Mouse (Mus musculus) liver, embryonic 15.5 days (tissue): Measurements from ENCODE around the gene Slf2. TPM values are rescaled to one million over a fixed set of nuclear protein-coding genes. Genes with fewer than 3 reads are reported as not detected.

Experiments
- ATAC-seq: fragments of 200-750 bp; cut with Nextera tagmentation; 2 replicates; pipeline ENCODE4 v1.8.0; 2017; ENCODE audit warnings: moderate number of reproducible peaks, mild to moderate bottlenecking, moderate library complexity; ENCODE audit not compliant: insufficient read depth
- H3K27ac ChIP-seq: fragments of 300-500 bp; sonication (generic); replicated peaks from 2 replicates; pipeline ENCODE4 v1.5.1; 2015; ENCODE audit warnings: mild to moderate bottlenecking, inconsistent platforms
- H3K27me3 ChIP-seq: fragments of 300-500 bp; sonication (generic); 2 replicates; pipeline ENCODE4 v1.6.1; 2015; ENCODE audit warnings: mild to moderate bottlenecking, inconsistent platforms
- H3K36me3 ChIP-seq: fragments of 300-500 bp; sonication (generic); replicated peaks from 2 replicates; pipeline ENCODE4 v1.6.1; 2015; ENCODE audit warnings: moderate library complexity, mild to moderate bottlenecking, inconsistent platforms
- H3K4me1 ChIP-seq: fragments of 300-500 bp; sonication (generic); replicated peaks from 2 replicates; pipeline ENCODE4 v1.6.1; 2015; ENCODE audit warnings: inconsistent platforms
- H3K4me2 ChIP-seq: fragments of 300-500 bp; sonication (generic); 2 replicates; pipeline ENCODE4 v1.6.1; 2015; ENCODE audit warnings: moderate library complexity, mild to moderate bottlenecking, inconsistent platforms
- H3K4me3 ChIP-seq: fragments of 300-500 bp; sonication (generic); replicated peaks from 2 replicates; pipeline ENCODE4 v1.5.1; 2015; ENCODE audit warnings: mild to moderate bottlenecking, inconsistent platforms
- H3K9ac ChIP-seq: fragments of 300-500 bp; sonication (generic); 2 replicates; pipeline ENCODE4 v1.6.1; 2015; ENCODE audit warnings: moderate library complexity, mild to moderate bottlenecking, inconsistent platforms
- H3K9me3 ChIP-seq: fragments of 300-500 bp; sonication (generic); replicated peaks from 2 replicates; pipeline ENCODE4 v1.6.1; 2016; ENCODE audit warnings: inconsistent platforms
- whole genome bisulfite sequencing: fragments of 180-500 bp; shearing (Covaris S2); methylation state at CpG from one replicate; pipeline ENCODE4 v1.1.7; 2015; ENCODE audit warnings: mixed read lengths; ENCODE audit not compliant: insufficient replicate concordance; 5-methylcytosine and 5-hydroxymethylcytosine counted together
- polyA plus RNA-seq: library from polyadenylated mRNA; unstranded; fragments of >200 nt; fragmentation: Nextera tagmentation; extraction: Ambion mirVana; gene quantifications from 2 replicates; pipeline ENCODE4 v1.2.1, GENCODE M21; 2015

The Slf2 gene
- polyA plus RNA-seq, 1 experiment from 2014 or later, result 11.2 TPM

GRCm38 (mm10) chr19:44898646-44899045, 32.3 kb upstream of the Slf2 start:
- no peaks in the 10 kb centered on the region for H3K36me3 ChIP-seq
- no peak overlapping the region for H3K27ac ChIP-seq
- 28% methylated on average over 3 of the region's 3 CpGs for WGBS
- H3K4me2 ChIP-seq, result no peak overlapping the region
- ATAC-seq, result no peak
- H3K4me1 ChIP-seq, result peaks cover 8% of the 10 kb centered on the region; the same call in 1 of the 2 replicates
- H3K4me3 ChIP-seq, result no peak overlapping the region
- no peak overlapping the region for H3K9ac ChIP-seq
- H3K27me3 ChIP-seq, result peaks cover 34% of the 10 kb centered on the region
- H3K9me3 ChIP-seq, result no peaks in the 10 kb centered on the region

GRCm38 (mm10) chr19:44899104-44899793, 31.7 kb upstream of the Slf2 start:
- no peak overlapping the region for H3K4me2 ChIP-seq
- H3K36me3 ChIP-seq, result no peaks in the 10 kb centered on the region
- no peaks in the 10 kb centered on the region for H3K9me3 ChIP-seq
- no peak overlapping the region for H3K27ac ChIP-seq
- peaks cover 8% of the 10 kb centered on the region; the same call in 1 of the 2 replicates for H3K4me1 ChIP-seq
- no peak overlapping the region for H3K4me3 ChIP-seq
- 15% methylated on average over 9 of the region's 9 CpGs for WGBS
- ATAC-seq, result 0 out of 2 replicates have a peak, but pooled peaks have one; percentile 18
- no peak overlapping the region for H3K9ac ChIP-seq
- H3K27me3 ChIP-seq, result peaks cover 28% of the 10 kb centered on the region

- Histone ChIP-seq H3K4me2 (no peak overlapping the region), H3K9ac (no peak overlapping the region), H3K9me3 (no peaks in the 10 kb centered on the region), H3K27me3 (peaks cover 25% of the 10 kb centered on the region), H3K4me1 (peaks cover 8% of the 10 kb centered on the region; the same call in 1 of the 2 replicates), H3K4me3 (no peak overlapping the region), H3K36me3 (no peaks in the 10 kb centered on the region), H3K27ac (0 out of 2 replicates have a peak overlapping the region, but pooled peaks have one; percentile 24)
- 40% methylated on average over 22 of the region's 22 CpGs for WGBS
- no peak for ATAC-seq
These were observed 30.8 kb upstream of the Slf2 start for GRCm38 (mm10) chr19:44899947-44900773.

GRCm38 (mm10) chr19:44901047-44901446, 29.9 kb upstream of the Slf2 start:
- Histone ChIP-seq H3K4me3 (no peak overlapping the region), H3K4me1 (peaks cover 8% of the 10 kb centered on the region; the same call in 1 of the 2 replicates), H3K36me3 (no peaks in the 10 kb centered on the region), H3K9me3 (no peaks in the 10 kb centered on the region), H3K4me2 (no peak overlapping the region), H3K27ac (no peak overlapping the region), H3K27me3 (peaks cover 17% of the 10 kb centered on the region), H3K9ac (no peak overlapping the region)
- ATAC-seq, result no peak
- 44% methylated on average over 3 of the region's 3 CpGs for WGBS

- Histone ChIP-seq H3K27ac (no peak overlapping the region), H3K36me3 (no peaks in the 10 kb centered on the region), H3K27me3 (peaks cover 8% of the 10 kb centered on the region; the same call in 1 of the 2 replicates), H3K4me2 (no peak overlapping the region), H3K9ac (no peak overlapping the region), H3K4me1 (peaks cover 8% of the 10 kb centered on the region; the same call in 1 of the 2 replicates), H3K9me3 (no peaks in the 10 kb centered on the region), H3K4me3 (no peak overlapping the region)
- no peak for ATAC-seq
- WGBS, result 44% methylated on average over 4 of the region's 4 CpGs
These were observed 28.6 kb upstream of the Slf2 start for GRCm38 (mm10) chr19:44902324-44902723.

- Histone ChIP-seq H3K9me3 (no peaks in the 10 kb centered on the region), H3K27ac (no peak overlapping the region), H3K4me1 (peaks cover 8% of the 10 kb centered on the region; the same call in 1 of the 2 replicates), H3K4me2 (no peak overlapping the region), H3K9ac (no peak overlapping the region), H3K36me3 (no peaks in the 10 kb centered on the region), H3K27me3 (peaks cover 9% of the 10 kb centered on the region; the same call in 1 of the 2 replicates), H3K4me3 (no peak overlapping the region)
- 43% methylated on average over 6 of the region's 6 CpGs for WGBS
- no peak for ATAC-seq
These were observed 27.5 kb upstream of the Slf2 start for GRCm38 (mm10) chr19:44903343-44904000.

- H3K9ac ChIP-seq, result no peak overlapping the region
- H3K36me3 ChIP-seq, result no peaks in the 10 kb centered on the region
- peaks cover 4% of the 10 kb centered on the region; the same call in 1 of the 2 replicates for H3K4me1 ChIP-seq
- WGBS, result 43% methylated on average over 6 of the region's 6 CpGs
- H3K27me3 ChIP-seq, result peaks cover 13% of the 10 kb centered on the region
- no peak overlapping the region for H3K4me2 ChIP-seq
- H3K4me3 ChIP-seq, result no peak overlapping the region
- H3K9me3 ChIP-seq, result no peaks in the 10 kb centered on the region
- H3K27ac ChIP-seq, result no peak overlapping the region
- ATAC-seq, result no peak
These were observed 26.7 kb upstream of the Slf2 start for GRCm38 (mm10) chr19:44904141-44904720.

- Histone ChIP-seq H3K4me1 (no peaks in the 10 kb centered on the region), H3K9ac (no peak overlapping the region), H3K4me3 (no peak overlapping the region), H3K36me3 (no peaks in the 10 kb centered on the region), H3K4me2 (no peak overlapping the region), H3K27me3 (peaks cover 15% of the 10 kb centered on the region), H3K9me3 (no peaks in the 10 kb centered on the region), H3K27ac (no peak overlapping the region)
- WGBS, result 46% methylated on average over 4 of the region's 4 CpGs
- no peak for ATAC-seq
These were observed 25.6 kb upstream of the Slf2 start for GRCm38 (mm10) chr19:44905316-44905715.

- H3K9ac ChIP-seq, result no peak overlapping the region
- no peaks in the 10 kb centered on the region for H3K4me1 ChIP-seq
- H3K27ac ChIP-seq, result no peak overlapping the region
- no peak overlapping the region for H3K4me3 ChIP-seq
- ATAC-seq, result no peak
- H3K27me3 ChIP-seq, result peaks cover 10% of the 10 kb centered on the region
- H3K4me2 ChIP-seq, result no peak overlapping the region
- no peaks in the 10 kb centered on the region for H3K36me3 ChIP-seq
- WGBS, result 48% methylated on average over 15 of the region's 15 CpGs
- H3K9me3 ChIP-seq, result no peaks in the 10 kb centered on the region
These were observed 22.9 kb upstream of the Slf2 start for GRCm38 (mm10) chr19:44907851-44908690.

GRCm38 (mm10) chr19:44908836-44909460, 22.0 kb upstream of the Slf2 start:
- ATAC-seq, result no peak
- H3K27me3 ChIP-seq, result peaks cover 10% of the 10 kb centered on the region
- no peaks in the 10 kb centered on the region for H3K9me3 ChIP-seq
- no peak overlapping the region for H3K4me2 ChIP-seq
- H3K4me1 ChIP-seq, result no peaks in the 10 kb centered on the region
- no peak overlapping the region for H3K9ac ChIP-seq
- H3K27ac ChIP-seq, result no peak overlapping the region
- no peak overlapping the region for H3K4me3 ChIP-seq
- H3K36me3 ChIP-seq, result no peaks in the 10 kb centered on the region
- 54% methylated on average over 11 of the region's 11 CpGs for WGBS
